Mouse (Mus musculus): ENCODE measurements at regions not wholly inside any gene's neighbourhood (a gene's known extent, or its start where the extent isn't known, plus 50 kb on each side); places are given as distances from the start of the nearest gene placed in this dataset.
"Not testable (repeated sequence)": the region's sequence is repeated elsewhere in the genome, so short reads cannot be mapped to it uniquely, and the experiment has no call there.

GRCm38 (mm10) chr5:25639187-25639586, 66.4 kb downstream of the Xrcc2 start:
- no peak for DNase-seq

- DNase-seq, result no peak
These were observed 67.5 kb downstream of the Xrcc2 start for GRCm38 (mm10) chr5:25638097-25638496.

- DNase-seq, result no peak
These were observed 72.6 kb downstream of the Xrcc2 start for GRCm38 (mm10) chr5:25632861-25633535.

GRCm38 (mm10) chr5:25629731-25630130, 75.9 kb downstream of the Xrcc2 start:
- no peak for DNase-seq

GRCm38 (mm10) chr5:25628504-25628903, 77.1 kb downstream of the Xrcc2 start:
- DNase-seq, result no peak

- DNase-seq, result no peak
These were observed 78.5 kb downstream of the Xrcc2 start for GRCm38 (mm10) chr5:25627086-25627485.

GRCm38 (mm10) chr5:25624029-25624428, 81.6 kb downstream of the Xrcc2 start:
- peak; percentile 9 for DNase-seq

- DNase-seq, result no peak
These were observed 85.8 kb downstream of the Xrcc2 start for GRCm38 (mm10) chr5:25619872-25620271.

- not testable (repeated sequence) for DNase-seq
These were observed 86.3 kb downstream of the Xrcc2 start for GRCm38 (mm10) chr5:25619337-25619736.

GRCm38 (mm10) chr5:25614659-25615061, 91.0 kb downstream of the Xrcc2 start:
- no peak for DNase-seq

- DNase-seq, result peak; percentile 5
These were observed 91.6 kb downstream of the Xrcc2 start for GRCm38 (mm10) chr5:25613844-25614658.

GRCm38 (mm10) chr5:25612036-25612705, 93.5 kb downstream of the Xrcc2 start:
- DNase-seq, result no peak

GRCm38 (mm10) chr5:25609911-25610310, 94.0 kb downstream of the Cct8l1 start:
- DNase-seq, result no peak

- no peak for DNase-seq
These were observed 86.3 kb downstream of the Cct8l1 start for GRCm38 (mm10) chr5:25602123-25602522.

- DNase-seq, result no peak
These were observed 83.5 kb downstream of the Cct8l1 start for GRCm38 (mm10) chr5:25599363-25599762.

GRCm38 (mm10) chr5:25597786-25598185, 81.9 kb downstream of the Cct8l1 start:
- no peak for DNase-seq

- no peak for DNase-seq
These were observed 75.8 kb downstream of the Cct8l1 start for GRCm38 (mm10) chr5:25591709-25592108.

All from kidney, adult 18-20 months (tissue).